ENCODE assay signal across 7 mouse cellular contexts in the genomic region with DNA sequence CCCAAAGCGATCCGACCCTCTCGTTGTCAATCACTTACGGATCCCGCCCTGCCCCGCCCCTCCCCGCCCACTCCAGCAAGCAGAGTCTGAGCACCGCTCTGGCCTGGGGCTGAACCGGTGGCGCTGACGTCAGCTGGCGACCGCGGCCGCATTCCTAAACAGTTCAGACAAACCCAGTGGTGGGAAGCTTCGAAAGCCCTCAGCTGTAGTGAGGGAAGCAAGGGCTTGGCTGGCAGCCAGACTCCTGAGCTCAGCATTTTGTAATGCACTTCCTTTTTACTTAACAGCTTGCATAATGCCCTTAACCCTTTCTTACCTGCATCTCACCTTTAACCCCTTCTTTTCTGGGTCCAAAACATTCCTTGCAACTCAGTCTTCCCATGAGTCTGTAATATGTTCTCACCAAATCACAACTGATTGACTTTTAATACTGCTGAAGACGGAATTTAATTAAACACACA.
DNase-seq lines count a peak whose midpoint lies in the region; ATAC-seq lines count a peak whose summit lies in the region.

No protein-coding gene starts in this region.

- H3K4me2 ChIP-seq in embryonic facial prominence, embryonic 13.5 days = peak overlapping the region; percentile 52
- H3K4me2 ChIP-seq in midbrain, embryonic 12.5 days (replicated peaks) = peak overlapping the region; percentile 36

- peak overlapping the region; percentile 31 for H3K4me3 ChIP-seq in embryonic facial prominence, embryonic 13.5 days
- H3K4me3 ChIP-seq in limb, embryonic 10.5 days = peak overlapping the region; percentile 27
- H3K4me3 ChIP-seq in midbrain, embryonic 12.5 days = peak overlapping the region; percentile 9; the same call in 1 of the 2 replicates

- H3K36me3 ChIP-seq in embryonic facial prominence, embryonic 13.5 days = no peaks in the 10 kb centered on the region
- no peaks in the 10 kb centered on the region for H3K36me3 ChIP-seq in limb, embryonic 10.5 days
- no peaks in the 10 kb centered on the region for H3K36me3 ChIP-seq in midbrain, embryonic 12.5 days

- no peaks in the 10 kb centered on the region for H3K27me3 ChIP-seq in embryonic facial prominence, embryonic 13.5 days
- H3K27me3 ChIP-seq in limb, embryonic 10.5 days (ENCODE audit: low read depth, poor library complexity, severe bottlenecking) = no peaks in the 10 kb centered on the region
- H3K27me3 ChIP-seq in midbrain, embryonic 12.5 days = no peaks in the 10 kb centered on the region

- DNase-seq in adrenal gland, postnatal 14 days = peak; percentile 96
- DNase-seq in heart, adult 18-20 months = peak; percentile 96 to 98
- peak; percentile 96 for DNase-seq in kidney, adult 18-20 months
- DNase-seq in limb, embryonic 10.5 days (ENCODE audit: low spot score) = peak; percentile 92
- peak; percentile 96 for DNase-seq in skeletal muscle tissue, adult 2 months (ENCODE audit: low read depth, low spot score)

- ATAC-seq in embryonic facial prominence, embryonic 13.5 days (ENCODE audit: insufficient number of reproducible peaks, insufficient read depth, low FRiP score, low TSS enrichment, low read depth) = peak; percentile 99
- ATAC-seq in midbrain, embryonic 12.5 days (ENCODE audit: low FRiP score, low read depth) = peak; percentile 100

- no peak overlapping the region for H3K9ac ChIP-seq in embryonic facial prominence, embryonic 13.5 days
- no peak overlapping the region for H3K9ac ChIP-seq in midbrain, embryonic 12.5 days (replicated peaks)

- H3K27ac ChIP-seq in embryonic facial prominence, embryonic 13.5 days = no peak overlapping the region
- no peak overlapping the region for H3K27ac ChIP-seq in limb, embryonic 10.5 days
- H3K27ac ChIP-seq in midbrain, embryonic 12.5 days (replicated peaks) = no peak overlapping the region

- peaks cover 23% of the 10 kb centered on the region for H3K4me1 ChIP-seq in embryonic facial prominence, embryonic 13.5 days
- peaks cover 47% of the 10 kb centered on the region for H3K4me1 ChIP-seq in limb, embryonic 10.5 days
- peaks cover 37% of the 10 kb centered on the region for H3K4me1 ChIP-seq in midbrain, embryonic 12.5 days

- H3K9me3 ChIP-seq in embryonic facial prominence, embryonic 13.5 days = no peaks in the 10 kb centered on the region
- no peaks in the 10 kb centered on the region for H3K9me3 ChIP-seq in limb, embryonic 10.5 days (replicated peaks)
- no peaks in the 10 kb centered on the region for H3K9me3 ChIP-seq in midbrain, embryonic 12.5 days

- under 1% methylated on average over 17 of the region's 17 CpGs for WGBS in embryonic facial prominence, embryonic 13.5 days
- 1% methylated on average over 17 of the region's 17 CpGs for WGBS in limb, embryonic 10.5 days
- WGBS in midbrain, embryonic 12.5 days = 2% methylated on average over 17 of the region's 17 CpGs
